Mouse (Mus musculus): ENCODE results near the gene Padi1.

The Padi1 gene

DNA sequence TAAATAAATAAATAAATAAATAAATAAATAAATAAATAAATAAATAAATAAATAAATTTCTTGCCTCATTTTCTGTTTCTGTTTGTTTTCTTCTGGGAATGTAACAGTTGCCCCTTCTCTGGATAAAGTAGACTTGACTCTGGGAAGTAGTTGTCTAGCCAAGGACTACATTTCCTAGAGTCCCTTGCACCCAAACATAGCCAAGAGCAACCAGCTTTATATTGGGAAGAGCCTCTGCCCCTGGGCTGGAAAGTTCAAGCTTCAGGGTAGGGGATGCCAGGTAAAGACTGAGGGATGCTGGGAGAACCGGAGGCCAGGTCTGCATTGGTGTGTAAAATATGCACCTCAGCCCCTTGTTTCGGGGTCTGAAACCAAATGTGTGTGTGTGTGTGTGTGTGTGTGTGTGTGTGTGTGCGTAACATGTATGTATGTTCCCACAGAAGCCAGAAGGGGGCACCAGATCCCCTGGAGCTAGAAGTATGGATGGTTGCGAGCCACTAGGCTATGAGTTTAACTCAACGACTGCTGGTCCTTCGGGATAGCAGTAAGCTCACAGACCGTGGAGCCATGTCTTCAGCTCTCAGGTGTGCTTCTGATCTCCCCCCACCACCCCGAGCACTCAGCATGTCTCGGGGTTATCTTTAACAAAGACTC lies 61.2 kb downstream of the Padi1 start:
- DNase-seq (ENCODE audit: low spot score): no peak

DNA sequence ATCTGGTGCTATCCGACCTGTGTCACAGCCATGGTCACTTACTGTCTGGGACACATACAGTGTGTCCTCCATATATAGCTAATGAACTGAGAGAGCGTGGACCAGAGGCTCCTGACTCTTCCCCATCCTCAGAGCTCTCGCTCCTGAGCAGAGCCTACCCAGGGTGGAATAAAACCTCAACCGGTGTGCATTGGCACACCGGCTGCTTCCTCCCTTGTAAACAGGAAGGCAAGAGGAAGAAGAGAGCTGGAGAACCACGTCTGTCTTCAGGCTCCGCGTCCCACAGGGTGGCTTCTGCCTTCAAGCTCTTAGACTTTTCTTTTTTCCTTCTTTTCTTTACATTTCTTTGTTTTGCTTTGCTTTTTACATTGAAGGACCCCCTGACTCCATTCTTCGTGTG lies 62.8 kb downstream of the Padi1 start:
- no peak for DNase-seq (ENCODE audit: low spot score)

DNA sequence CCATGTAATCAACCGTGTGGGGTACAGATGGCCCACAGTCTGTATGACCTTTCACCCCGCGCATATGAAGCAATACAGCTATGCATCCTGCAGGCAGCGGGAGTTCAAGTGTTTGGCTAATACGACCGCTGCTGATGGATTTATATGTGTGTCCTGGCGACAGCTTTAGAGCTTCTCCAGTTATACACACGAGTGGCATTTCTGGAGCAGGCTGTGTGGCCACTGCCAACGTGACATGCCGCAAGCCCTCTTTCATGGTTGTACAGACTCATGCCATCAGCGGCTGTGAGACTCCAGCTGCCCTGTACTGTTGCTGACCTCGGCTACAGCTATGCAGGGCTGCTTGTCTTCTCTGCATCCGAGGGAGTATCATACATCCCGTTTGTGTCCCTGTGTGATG lies 65.1 kb downstream of the Padi1 start:
- no peak for DNase-seq (ENCODE audit: low spot score)

DNA sequence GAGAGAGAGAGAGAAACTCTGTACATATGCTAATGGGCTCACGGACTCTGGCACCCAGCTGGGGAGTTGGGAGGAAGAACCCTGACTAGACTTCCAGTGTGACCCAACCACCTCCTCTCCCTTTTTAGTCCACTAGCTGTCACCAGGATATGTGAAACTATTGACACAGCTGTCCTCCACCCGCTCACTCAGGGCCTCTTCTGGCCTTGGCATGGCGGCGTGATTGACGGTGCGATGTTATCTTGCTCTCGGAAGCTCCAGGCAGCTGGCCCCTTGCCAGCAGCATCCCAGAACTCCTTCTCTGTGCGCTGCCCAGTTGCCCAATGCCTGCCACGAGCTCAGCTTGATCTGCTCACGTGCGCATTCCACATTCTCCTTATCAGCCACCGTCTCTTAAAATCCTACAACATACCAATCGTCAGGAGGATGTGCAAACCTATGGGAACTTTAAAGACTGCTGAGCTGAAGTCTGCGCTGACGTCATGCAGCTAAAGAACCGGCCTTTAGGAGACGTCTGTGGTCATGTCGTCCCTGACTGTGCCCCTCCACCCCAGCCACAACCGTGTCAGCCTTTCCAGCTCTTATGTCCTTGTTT lies 65.7 kb downstream of the Padi1 start:
- DNase-seq (ENCODE audit: low spot score): peak; percentile 42

DNA sequence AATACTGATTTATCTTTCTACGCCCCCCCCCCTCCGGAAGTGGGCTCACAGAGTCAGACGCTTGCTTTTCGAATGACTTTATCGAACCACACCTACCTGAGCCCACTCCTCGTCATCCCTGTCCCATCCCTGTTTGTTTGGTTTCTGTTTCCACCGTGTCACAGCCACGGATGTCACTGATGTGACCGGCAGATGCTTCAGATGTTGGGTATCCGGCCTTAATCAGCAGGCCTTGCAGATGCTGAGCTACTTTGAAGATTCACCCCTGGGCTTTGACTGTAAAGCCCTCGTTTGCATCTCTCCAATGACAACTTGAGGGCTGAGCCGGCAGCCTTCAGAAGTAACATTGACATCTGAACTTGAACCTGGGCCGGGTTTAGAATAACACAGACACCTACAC lies 69.0 kb downstream of the Padi1 start:
- no peak for DNase-seq (ENCODE audit: low spot score)

DNA sequence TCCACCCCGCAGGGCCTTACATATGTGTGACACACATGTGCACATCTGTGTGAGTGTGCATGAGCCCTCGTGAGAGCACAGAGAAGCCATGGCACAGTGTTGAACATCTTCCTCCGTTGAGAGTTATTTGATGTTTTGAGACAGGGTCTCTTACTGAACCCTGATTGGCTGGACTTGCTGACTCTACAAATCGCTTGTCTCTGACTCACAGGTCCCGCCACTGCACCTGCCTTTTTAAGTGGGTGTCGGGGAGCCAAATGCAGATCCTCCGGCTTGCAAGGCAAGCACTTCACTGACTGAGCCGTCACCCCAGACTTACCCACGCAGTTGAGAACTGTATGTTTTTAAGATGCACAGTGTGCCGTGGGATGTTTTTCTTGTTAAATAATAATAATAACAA lies 69.7 kb downstream of the Padi1 start:
- DNase-seq (ENCODE audit: low spot score): no peak

DNA sequence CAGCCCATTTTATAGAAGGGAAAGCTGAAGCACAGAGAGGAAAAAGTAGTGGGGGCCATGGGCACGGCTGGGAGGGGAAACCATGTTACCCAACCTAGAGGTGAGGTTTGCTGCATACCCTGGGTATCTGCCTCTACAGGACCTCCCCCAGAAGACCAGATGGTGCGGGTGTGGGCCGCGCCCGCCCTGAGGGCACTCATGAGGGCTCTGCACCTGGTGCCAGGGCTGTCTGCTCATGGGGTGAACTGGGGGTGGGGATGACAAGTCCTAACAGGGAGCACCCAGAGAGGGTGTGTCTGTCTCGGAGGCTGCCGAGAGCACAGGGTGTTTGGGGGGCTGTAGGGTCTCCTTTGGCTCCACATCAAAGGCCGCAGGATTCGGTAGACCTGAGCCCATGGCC lies 70.7 kb downstream of the Padi1 start:
- no peak for DNase-seq (ENCODE audit: low spot score)

DNA sequence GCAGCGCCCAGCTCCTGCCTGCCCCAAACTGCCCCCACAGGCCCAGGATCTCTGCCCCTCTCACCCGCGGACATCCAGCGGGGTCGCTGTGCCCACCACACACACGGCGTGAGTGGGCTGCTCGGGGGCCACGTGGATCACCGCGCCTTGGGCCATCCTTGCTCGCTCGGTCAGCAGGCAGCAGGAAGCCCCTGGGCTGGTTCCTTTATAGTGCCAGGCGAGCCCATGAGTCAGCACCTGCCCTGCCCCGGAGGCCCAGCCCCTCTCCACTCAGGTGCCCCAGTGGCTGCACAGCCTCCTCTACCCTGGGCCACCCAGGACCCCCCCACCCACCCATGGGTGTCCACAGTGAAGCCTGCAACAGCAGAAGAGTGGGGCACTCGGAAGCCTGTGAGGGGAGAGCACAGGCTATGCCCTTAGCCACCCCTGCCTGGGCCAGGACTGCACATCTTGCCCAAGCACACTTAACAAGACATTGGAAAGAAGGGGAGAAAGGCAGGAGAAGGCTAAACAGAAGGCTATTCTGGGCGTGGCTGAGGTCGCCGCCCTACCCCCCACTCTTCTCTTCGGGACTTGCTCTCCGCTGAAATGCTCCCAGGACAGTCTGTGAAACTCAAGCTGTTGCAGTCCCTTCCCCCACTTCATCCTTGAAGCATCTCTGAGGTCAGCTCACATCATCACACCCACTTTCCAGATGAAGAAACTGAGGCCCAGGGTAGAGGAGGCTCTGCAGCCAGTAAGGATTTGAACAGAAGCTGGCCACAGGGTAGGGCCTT lies 71.4 kb downstream of the Padi1 start, which contains the start of gene Padi4:
Gene Padi4 (minus strand): TSS at position 212 of the 776 bp plus-strand sequence.
- no peak for DNase-seq (ENCODE audit: low spot score)

DNA sequence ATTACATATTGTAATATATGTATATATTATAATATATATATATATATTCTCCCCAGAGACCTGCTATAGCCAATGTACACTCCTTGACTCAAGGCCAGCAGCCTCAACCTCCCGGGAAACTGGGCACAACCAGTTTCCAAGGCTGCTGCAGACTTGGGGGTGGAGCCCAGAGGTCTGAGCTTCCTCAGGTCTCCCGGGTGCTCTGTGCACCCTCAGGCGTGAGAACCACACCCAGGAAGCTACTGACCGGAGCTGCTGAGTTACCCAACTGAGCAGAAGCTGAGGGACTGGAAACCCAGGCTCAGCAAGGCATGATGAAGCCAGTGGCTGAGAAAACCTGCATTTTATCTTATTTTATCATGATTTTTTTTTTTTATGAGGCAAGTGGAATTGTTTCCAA lies 74.5 kb downstream of the Padi1 start:
- DNase-seq (ENCODE audit: low spot score): no peak

DNA sequence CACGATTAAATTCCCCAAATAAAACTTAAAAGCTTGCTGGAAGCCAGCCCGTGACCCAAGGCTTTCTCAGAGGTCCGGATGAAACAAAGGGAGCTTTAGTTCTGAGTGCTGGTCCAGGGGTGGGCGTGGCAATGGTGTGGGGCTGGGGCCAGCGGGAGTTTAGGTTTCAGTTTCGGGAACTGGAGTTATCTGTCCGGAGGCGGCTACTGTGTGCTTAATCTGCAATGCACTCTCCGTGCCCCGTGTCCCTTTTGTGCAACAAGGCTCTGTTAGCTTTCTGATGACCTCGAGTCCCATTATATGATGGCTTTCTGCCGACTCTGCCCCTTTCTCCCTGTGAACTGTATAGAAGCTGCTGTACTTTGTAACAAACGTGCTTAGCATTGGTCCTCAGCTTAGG lies 75.1 kb downstream of the Padi1 start:
- DNase-seq (ENCODE audit: low spot score): peak; percentile 15

DNA sequence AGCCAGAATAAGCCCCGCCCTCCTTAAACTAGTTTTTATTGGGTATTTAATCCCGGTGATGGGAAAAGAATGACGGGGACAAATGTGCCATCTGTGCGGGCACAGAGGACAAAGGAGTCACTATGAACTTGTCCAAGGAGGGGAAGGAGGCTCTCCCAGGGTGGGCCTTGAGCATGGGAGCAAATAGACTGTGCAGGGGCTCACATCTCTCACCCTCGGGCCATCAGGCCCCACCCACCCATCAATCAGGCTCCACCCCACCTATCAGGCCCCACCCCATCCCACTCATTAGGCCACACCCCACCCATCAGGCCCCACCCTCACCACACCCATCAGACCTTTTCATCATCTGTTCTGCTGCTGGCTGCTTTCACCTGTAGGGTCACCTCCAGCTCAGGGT lies 76.6 kb downstream of the Padi1 start:
- no peak for DNase-seq (ENCODE audit: low spot score)

DNA sequence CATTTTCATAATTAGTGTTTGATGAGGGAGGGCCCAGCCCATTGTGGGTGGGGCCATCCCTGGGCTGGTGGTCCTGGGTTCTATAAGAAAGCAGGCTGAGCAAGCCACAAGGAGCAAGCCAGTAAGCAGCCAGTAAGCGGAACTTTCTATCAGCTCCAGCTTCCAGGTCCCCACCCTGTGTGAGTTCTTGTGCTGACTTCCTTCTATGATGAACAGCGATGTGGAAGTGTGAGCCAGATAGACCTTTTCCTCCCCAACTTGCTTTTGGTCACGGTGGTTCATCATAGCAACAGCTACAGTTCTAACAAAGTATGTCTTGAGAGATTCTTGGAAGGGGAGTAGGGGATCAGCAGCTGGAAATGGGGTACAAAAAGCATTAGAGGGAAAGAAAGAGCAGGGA lies 79.6 kb downstream of the Padi1 start:
- no peak for DNase-seq (ENCODE audit: low spot score)

DNA sequence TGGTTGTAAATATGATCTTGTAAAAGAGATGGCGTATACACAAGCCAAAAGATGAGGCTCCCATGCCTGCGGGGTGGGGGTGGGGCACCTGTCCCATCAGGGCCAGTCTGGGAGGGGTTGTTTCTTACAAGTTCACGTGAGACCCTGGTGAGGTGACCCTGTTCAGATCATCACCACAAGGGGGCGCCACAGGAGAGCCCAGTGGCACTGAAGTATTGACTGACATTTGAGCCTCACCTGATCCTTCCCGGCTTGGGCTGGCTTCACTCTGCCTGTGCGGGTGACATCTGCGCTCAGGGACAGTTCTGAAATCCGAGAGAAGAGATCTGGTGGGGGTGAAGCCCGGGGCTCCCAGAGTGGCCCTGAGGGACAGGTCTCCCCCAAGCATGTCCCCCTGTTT lies 82.4 kb downstream of the Padi1 start:
- no peak for DNase-seq (ENCODE audit: low spot score)
